Mouse (Mus musculus) CD4-positive, CD25-positive, alpha-beta regulatory T cell, adult 2 months (primary cell): ENCODE results near the gene Atp6v1a.
A peak's percentile ranks its signal among the peaks of the same experiment; 100 is the strongest.

ENCODE experiments used
- DNase-seq: peaks from one replicate; pipeline ENCODE4 v3.0.0-alpha.2; 2012; ENCODE audit warnings: low read depth, low spot score

Gene Atp6v1a

GRCm38 (mm10) chr16:44061341-44061740 is 78.2 kb downstream of the Atp6v1a start:
- DNase-seq = no peak

GRCm38 (mm10) chr16:44060604-44061286 is 78.8 kb downstream of the Atp6v1a start:
- no peak for DNase-seq

- peak; percentile 78 for DNase-seq
These were observed 80.8 kb downstream of the Atp6v1a start for GRCm38 (mm10) chr16:44058745-44059144.

- DNase-seq = no peak
These were observed 83.7 kb downstream of the Atp6v1a start for GRCm38 (mm10) chr16:44055766-44056165.

GRCm38 (mm10) chr16:44053265-44053664 is 86.2 kb downstream of the Atp6v1a start:
- no peak for DNase-seq

GRCm38 (mm10) chr16:44052390-44052789 is 87.1 kb downstream of the Atp6v1a start:
- DNase-seq = no peak

- DNase-seq = no peak
These were observed 89.4 kb downstream of the Atp6v1a start for GRCm38 (mm10) chr16:44050139-44050538.

GRCm38 (mm10) chr16:44039112-44039511 is 100.4 kb downstream of the Atp6v1a start:
- peak; percentile 32 for DNase-seq
